ENCODE assay signal across 29 mouse cellular contexts in genomic region chr9:49192776-49193175, GRCm38 (mm10). TPM values are rescaled to one million over a fixed set of nuclear protein-coding genes. Genes with fewer than 3 reads are reported as not detected.
"Had no signal": no experiment of that assay in that cellular context is flagged by ENCODE, and none has a peak within 500 bp of the region (broad histone marks: within the 10 kb centered on the region; RNA-seq: fewer than 3 reads in every experiment).

No protein-coding gene starts in this region.

- H3K9me3 ChIP-seq: heart, embryonic 10.5 days; heart, embryonic 12.5 days; hindbrain, embryonic 10.5 days; hindbrain, embryonic 12.5 days; intestine, embryonic 15.5 days; limb, embryonic 10.5 days; limb, embryonic 12.5 days; liver, embryonic 13.5 days; liver, embryonic 15.5 days had no signal

- H3K36me3 ChIP-seq: heart, embryonic 10.5 days; heart, embryonic 12.5 days; hindbrain, embryonic 10.5 days; hindbrain, embryonic 12.5 days; intestine, embryonic 15.5 days; limb, embryonic 10.5 days; limb, embryonic 12.5 days; liver, embryonic 13.5 days; liver, embryonic 15.5 days had no signal

- DNase-seq: gastrocnemius, adult 2 months; gastrocnemius, postnatal 10 days; gastrocnemius, postnatal 25 days; heart, adult 18-20 months; heart, postnatal 10 days; heart, postnatal 4 days; liver; liver, embryonic 13.5 days; liver, postnatal 0 days had no signal

- ATAC-seq: forebrain, embryonic 16.5 days; hindbrain, embryonic 16.5 days; inflammation-experienced regulatory T-cells, adult 6 months; intestine, embryonic 15.5 days; intestine, postnatal 0 days; liver, postnatal 0 days had no signal

- H3K4me1 ChIP-seq: heart, embryonic 10.5 days; heart, embryonic 12.5 days; hindbrain, embryonic 10.5 days; hindbrain, embryonic 12.5 days; intestine, embryonic 15.5 days; liver, embryonic 13.5 days; liver, embryonic 15.5 days had no signal

- H3K27ac ChIP-seq: gastrocnemius, adult 2 months; heart, embryonic 10.5 days; hindbrain, embryonic 10.5 days; hindbrain, embryonic 12.5 days; hindbrain, embryonic 14.5 days; intestine, embryonic 15.5 days; layer of hippocampus, adult 2 months; left cerebral cortex, adult 2 months; limb, embryonic 10.5 days; limb, embryonic 12.5 days; liver, embryonic 13.5 days; liver, embryonic 15.5 days had no signal

- H3K9ac ChIP-seq: heart, embryonic 12.5 days; hindbrain, embryonic 12.5 days; hindbrain, embryonic 14.5 days; intestine, embryonic 15.5 days; limb, embryonic 12.5 days; liver, embryonic 13.5 days; liver, embryonic 15.5 days; liver, postnatal 0 days had no signal

- H3K27me3 ChIP-seq: heart, embryonic 12.5 days; hindbrain, embryonic 12.5 days; intestine, embryonic 15.5 days; liver, embryonic 13.5 days; liver, embryonic 15.5 days had no signal

- H3K4me2 ChIP-seq: heart, embryonic 12.5 days; hindbrain, embryonic 12.5 days; hindbrain, embryonic 14.5 days; intestine, embryonic 15.5 days; limb, embryonic 12.5 days; liver, embryonic 11.5 days; liver, embryonic 13.5 days; liver, embryonic 15.5 days had no signal

- H3K4me3 ChIP-seq: gastrocnemius, adult 2 months; heart, embryonic 10.5 days; heart, embryonic 12.5 days; hindbrain, embryonic 10.5 days; hindbrain, embryonic 12.5 days; intestine, embryonic 15.5 days; layer of hippocampus, adult 2 months; left cerebral cortex, adult 2 months; limb, embryonic 10.5 days; limb, embryonic 12.5 days; liver, embryonic 13.5 days; liver, embryonic 15.5 days had no signal

RNA-seq across cellular contexts. Expression of gene Gm4894, which starts 57.6 kb away (rescaled TPM):
- polyA plus RNA-seq: forebrain, embryonic 16.5 days; frontal cortex, adult 2 months; heart, embryonic 10.5 days; heart, embryonic 12.5 days; heart, embryonic 14.5 days; heart, embryonic 16.5 days; hindbrain, embryonic 10.5 days; hindbrain, embryonic 12.5 days; hindbrain, embryonic 14.5 days; hindbrain, embryonic 16.5 days; inflammation-experienced regulatory T-cells, adult 6 months; intestine, embryonic 15.5 days; intestine, postnatal 0 days; limb, embryonic 10.5 days; limb, embryonic 12.5 days; limb, embryonic 14.5 days; liver, embryonic 11.5 days; liver, embryonic 13.5 days; liver, embryonic 15.5 days; liver, postnatal 0 days had no signal
